Mouse (Mus musculus) bone marrow macrophage, adult 2 months (primary cell): ENCODE data around the gene Heyl. TPM values are rescaled to one million over a fixed set of nuclear protein-coding genes. Genes with fewer than 3 reads are reported as not detected.

ENCODE experiments used
- H3K27ac ChIP-seq: 2 replicates; pipeline ENCODE4 v1.5.1; 2012; ENCODE audit warnings: low read depth, low read length; ENCODE audit not compliant: insufficient read depth
- H3K4me1 ChIP-seq: 2 replicates; pipeline ENCODE4 v1.6.1; 2012; ENCODE audit warnings: low read length; ENCODE audit not compliant: control insufficient read depth, insufficient read depth
- H3K4me3 ChIP-seq: 2 replicates; pipeline ENCODE4 v1.5.1; 2012; ENCODE audit warnings: mild to moderate bottlenecking, low read length, moderate library complexity; ENCODE audit not compliant: insufficient read depth
- CTCF ChIP-seq: IDR thresholded peaks from 2 replicates; pipeline ENCODE4 v1.5.1; 2012; ENCODE audit warnings: low read depth, mild to moderate bottlenecking, low read length, moderate library complexity
- POLR2A ChIP-seq: IDR thresholded peaks from 2 replicates; pipeline ENCODE4 v1.6.1; 2012; ENCODE audit warnings: mild to moderate bottlenecking, low read depth, low read length, borderline replicate concordance
- polyA plus RNA-seq: library from polyadenylated mRNA; stranded (reverse); fragments of >200 nt; gene quantifications from 2 replicates; pipeline ENCODE4 v1.2.4, GENCODE M21; 2012; ENCODE audit not compliant: missing spikeins, insufficient read depth, insufficient read length

Heyl gene
- polyA plus RNA-seq, 1 experiment: not detected

DNA sequence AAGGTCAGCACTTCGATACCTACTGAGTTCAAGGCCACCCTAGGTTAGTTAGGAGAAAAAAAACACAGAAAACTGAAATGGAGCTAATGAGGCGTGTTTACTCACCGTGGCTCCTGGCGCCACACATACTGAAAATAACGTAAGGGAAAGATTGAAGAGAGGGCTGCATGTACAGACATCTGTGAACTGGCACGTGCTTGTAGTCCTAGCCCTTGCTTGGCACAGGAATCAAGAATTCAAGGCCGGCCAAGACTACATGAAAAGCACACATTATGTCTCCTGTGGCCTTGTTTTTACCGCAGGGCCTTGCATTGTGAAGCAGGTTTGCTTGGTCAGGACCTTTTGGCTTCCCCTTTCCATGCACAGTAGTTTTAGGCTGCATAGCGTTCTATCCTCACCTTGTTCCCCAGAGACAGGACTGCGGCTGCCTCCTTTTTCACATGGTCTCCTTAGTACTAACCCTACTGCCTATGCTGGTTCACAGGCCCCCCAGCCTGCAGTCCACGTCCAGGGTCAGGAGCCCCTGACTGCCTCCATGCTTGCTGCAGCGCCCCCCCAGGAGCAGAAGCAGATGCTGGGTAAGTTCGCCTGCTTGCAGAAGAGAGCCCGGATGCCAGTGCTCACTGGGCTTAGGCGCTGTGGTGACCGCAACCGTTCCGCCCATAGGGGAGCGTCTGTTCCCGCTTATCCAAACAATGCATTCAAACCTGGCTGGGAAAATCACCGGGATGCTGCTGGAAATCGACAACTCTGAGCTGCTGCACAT lies 64.0 kb downstream of the Heyl start:
- TF ChIP-seq POLR2A (no peak), CTCF (no peak)
- H3K27ac ChIP-seq: no peak overlapping the region
- no peaks in the 10 kb centered on the region for H3K4me1 ChIP-seq
- H3K4me3 ChIP-seq: no peak overlapping the region

DNA sequence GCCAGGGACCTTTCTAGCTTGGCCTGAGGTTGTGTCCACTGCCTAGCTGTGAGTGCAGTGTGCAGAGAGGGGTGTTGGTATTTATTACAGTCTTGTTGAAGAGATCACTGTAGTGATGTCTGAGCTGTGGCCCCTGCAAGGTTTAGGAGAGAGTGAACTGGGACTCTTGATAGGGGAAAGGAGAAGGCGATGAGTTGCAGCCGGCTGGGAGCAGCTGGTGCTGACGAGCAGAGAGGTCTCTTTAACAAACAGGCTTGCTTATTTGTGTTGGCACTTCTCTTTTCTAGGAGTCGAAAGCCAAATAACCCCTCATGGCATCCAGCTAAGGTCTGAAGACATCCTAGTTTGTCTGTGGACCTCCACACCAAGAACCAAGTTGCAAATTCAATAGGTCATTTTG lies 64.9 kb downstream of the Heyl start:
- no peak for TF ChIP-seq CTCF
- no peak for TF ChIP-seq POLR2A
- Histone ChIP-seq H3K4me3 (no peak overlapping the region), H3K4me1 (no peaks in the 10 kb centered on the region), H3K27ac (no peak overlapping the region)

DNA sequence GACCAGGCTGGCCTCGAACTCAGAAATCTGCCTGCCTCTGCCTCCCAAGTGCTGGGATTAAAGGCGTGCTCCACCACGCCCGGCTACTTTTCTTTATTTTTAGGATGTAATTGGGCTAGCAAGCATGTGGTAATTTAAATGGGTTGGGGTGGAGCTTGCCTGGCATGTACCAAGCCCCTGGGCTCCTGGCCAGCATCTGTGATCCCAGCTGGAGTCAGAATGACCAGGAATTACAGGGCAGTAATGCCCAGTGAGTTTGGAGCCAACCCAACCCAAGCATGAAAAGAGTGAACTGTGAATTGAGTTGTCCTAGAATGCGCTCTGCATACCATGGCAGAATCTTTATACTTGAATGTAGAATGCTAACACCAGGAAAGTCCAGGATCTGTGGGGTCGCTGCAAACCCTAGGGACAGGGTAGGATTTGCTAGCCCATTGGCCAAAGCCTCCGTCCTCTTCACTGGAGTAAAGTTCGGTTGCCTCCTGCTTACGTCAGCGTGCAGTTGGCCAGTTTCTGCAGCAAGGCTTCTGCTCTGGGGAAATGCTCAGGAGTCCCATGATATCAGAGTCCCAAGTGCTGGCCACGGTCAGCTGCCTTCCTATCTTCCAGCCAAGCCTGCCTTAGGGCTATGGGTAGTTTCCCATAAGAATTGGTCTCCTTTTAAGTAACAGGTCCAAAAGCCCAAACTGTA lies 65.8 kb downstream of the Heyl start:
- no peak overlapping the region for H3K27ac ChIP-seq
- TF ChIP-seq POLR2A (no peak), CTCF (no peak)
- no peaks in the 10 kb centered on the region for H3K4me1 ChIP-seq
- no peak overlapping the region for H3K4me3 ChIP-seq

Other genes with a start within 250 kb of the Heyl start
- 0.29 and 0.32 TPM in 2 replicates for gene Mycl, start 237.9 kb upstream of the Heyl start, polyA plus RNA-seq
- 11.0 and 12.5 TPM in 2 replicates for gene Trit1, start 217.0 kb upstream of the Heyl start, polyA plus RNA-seq
- gene Bmp8b, start 128.4 kb upstream of the Heyl start, polyA plus RNA-seq: not detected in 2 replicates
- gene Oxct2b, start 117.3 kb upstream of the Heyl start, polyA plus RNA-seq: not detected in 2 replicates
- 20.5 and 20.7 TPM in 2 replicates for gene Ppie, start 93.6 kb upstream of the Heyl start, polyA plus RNA-seq
- gene Hpcal4, start 50.3 kb upstream of the Heyl start, polyA plus RNA-seq: not detected in 2 replicates
- gene Nt5c1a, start 32.1 kb upstream of the Heyl start, polyA plus RNA-seq: not detected in 2 replicates
- 16.7 and 18.3 TPM in 2 replicates for gene Pabpc4, start 28.8 kb downstream of the Heyl start, polyA plus RNA-seq
- not detected in 2 replicates for gene Oxct2a, start 90.1 kb downstream of the Heyl start, polyA plus RNA-seq
- not detected in 2 replicates for gene Bmp8a, start 109.7 kb downstream of the Heyl start, polyA plus RNA-seq